Mouse (Mus musculus) ES-Bruce4 (cell line): ENCODE data around the gene Tmem125.

Source experiments
- EP300 ChIP-seq: IDR thresholded peaks from 2 replicates; pipeline ENCODE4 v1.6.1; 2011; ENCODE audit warnings: low read depth, low read length; ENCODE audit not compliant: insufficient read depth
- POLR2A ChIP-seq: IDR thresholded peaks from one replicate; pipeline ENCODE4 v1.8.1; 2011; ENCODE audit warnings: low read length; ENCODE audit not compliant: insufficient read depth

DNA sequence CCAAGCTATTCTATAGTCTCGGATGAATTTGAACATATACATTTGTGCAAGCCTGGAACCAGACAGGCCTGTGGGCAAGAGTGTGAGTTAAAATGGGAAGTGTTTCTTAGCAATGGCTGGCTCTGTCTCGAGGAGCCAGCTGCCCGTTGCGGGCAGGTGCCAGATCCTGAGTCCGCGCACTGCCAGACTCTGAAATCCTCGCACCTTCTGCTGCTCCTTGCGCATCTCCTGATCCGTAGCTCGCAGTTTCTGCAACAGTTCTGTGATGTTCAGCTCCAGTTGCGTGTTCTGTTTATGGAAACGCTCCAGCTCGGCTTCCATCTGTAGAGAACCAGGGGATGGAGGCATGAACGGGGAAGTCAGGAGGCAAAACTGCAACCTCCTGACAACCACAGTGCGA lies 27.6 kb upstream of the Tmem125 start:
- TF ChIP-seq EP300: no peak
- TF ChIP-seq POLR2A: no peak
